Comparison of ENCODE assay signal across 13 mouse cellular contexts in the genomic region with DNA sequence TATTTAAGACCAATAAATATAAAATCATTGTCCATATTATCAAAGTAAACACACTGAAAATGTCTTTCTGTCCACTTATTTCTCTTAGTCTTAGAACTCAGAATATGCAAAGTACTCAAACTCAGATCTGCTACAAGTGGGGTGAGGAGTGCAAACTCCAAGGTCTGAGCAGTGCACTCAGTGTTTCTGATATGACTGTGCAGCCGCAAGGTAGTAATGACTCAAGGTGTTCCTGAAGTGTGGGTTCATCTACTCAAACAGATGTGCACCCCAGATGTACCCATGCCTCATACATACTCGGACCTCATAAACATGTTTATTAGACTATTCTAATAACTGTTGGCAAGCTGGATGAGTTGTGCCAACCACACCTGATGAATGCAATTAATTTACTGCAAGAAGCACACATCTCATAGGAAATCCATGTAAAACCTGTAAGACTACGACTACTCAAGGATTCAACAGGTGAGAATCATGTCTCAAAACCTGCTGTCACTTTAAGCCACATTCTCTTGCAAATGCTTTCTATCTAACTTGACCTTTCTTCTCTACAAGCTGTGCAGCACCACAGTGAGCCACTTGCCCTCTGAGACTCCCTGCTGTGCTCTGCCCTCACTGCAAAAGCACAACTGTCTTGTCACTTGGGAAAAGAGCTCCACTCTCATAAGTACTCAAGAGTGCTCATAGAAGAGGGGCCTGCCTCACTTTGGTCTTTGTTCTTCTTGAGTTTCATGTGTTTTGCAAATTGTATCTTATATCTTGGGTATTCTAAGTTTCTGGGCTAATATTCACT.
"Had no signal": no experiment of that assay in that cellular context is flagged by ENCODE, and none has a peak within 500 bp of the region (broad histone marks: within the 10 kb centered on the region; RNA-seq: fewer than 3 reads in every experiment).

No protein-coding gene starts in this region.

- DNase-seq: lung, adult 18-20 months; lung, embryonic 14.5 days; lung, postnatal 10 days; lung, postnatal 4 days; midbrain, embryonic 14.5 days; retina, postnatal 1 day; right cerebral cortex, adult 18-20 months; right cerebral cortex, postnatal 25 days; right cerebral cortex, postnatal 4 days; spleen, adult 18-20 months; thymus, adult 18-20 months; thymus, postnatal 25 days; thymus, postnatal 4 days had no signal
